Mouse (Mus musculus) heart, embryonic 13.5 days (tissue): Measurements from ENCODE around the gene Gm11937. TPM values are rescaled to one million over a fixed set of nuclear protein-coding genes. Genes with fewer than 3 reads are reported as not detected.
"Not testable (repeated sequence)": the region's sequence is repeated elsewhere in the genome, so short reads cannot be mapped to it uniquely, and the experiment has no call there.

Experiments used
- ATAC-seq: fragments of 200-750 bp; cut with Nextera tagmentation; 2 replicates; pipeline ENCODE4 v1.8.0; 2017; ENCODE audit warnings: moderate TSS enrichment; ENCODE audit not compliant: insufficient number of reproducible peaks, low FRiP score, low TSS enrichment; ENCODE audit errors: extremely low read depth
- H3K27ac ChIP-seq: fragments of 300-500 bp; sonication (generic); replicated peaks from 2 replicates; pipeline ENCODE4 v1.5.1; 2015; ENCODE audit warnings: moderate library complexity, mild to moderate bottlenecking, inconsistent platforms
- H3K27me3 ChIP-seq: fragments of 300-500 bp; sonication (generic); replicated peaks from 2 replicates; pipeline ENCODE4 v1.6.1; 2015; ENCODE audit warnings: mild to moderate bottlenecking, inconsistent platforms
- H3K36me3 ChIP-seq: fragments of 300-500 bp; sonication (generic); 2 replicates; pipeline ENCODE4 v1.6.1; 2015; ENCODE audit warnings: mild to moderate bottlenecking, inconsistent platforms
- H3K4me1 ChIP-seq: fragments of 300-500 bp; sonication (generic); 2 replicates; pipeline ENCODE4 v1.6.1; 2015; ENCODE audit warnings: inconsistent platforms
- H3K4me2 ChIP-seq: fragments of 300-500 bp; sonication (generic); 2 replicates; pipeline ENCODE4 v1.6.1; 2015; ENCODE audit warnings: inconsistent platforms, mild to moderate bottlenecking, moderate library complexity
- H3K4me3 ChIP-seq: fragments of 300-500 bp; sonication (generic); 2 replicates; pipeline ENCODE4 v1.5.1; 2015; ENCODE audit warnings: moderate library complexity, mild to moderate bottlenecking, inconsistent platforms
- H3K9ac ChIP-seq: fragments of 300-500 bp; sonication (generic); 2 replicates; pipeline ENCODE4 v1.6.1; 2015; ENCODE audit warnings: inconsistent platforms, mild to moderate bottlenecking, moderate library complexity
- H3K9me3 ChIP-seq: fragments of 300-500 bp; sonication (generic); 2 replicates; pipeline ENCODE4 v1.6.1; 2016; ENCODE audit warnings: inconsistent platforms
- WGBS: fragments of 180-500 bp; shearing (Covaris S2); methylation state at CpG from one replicate; pipeline ENCODE4 v1.1.7; 2015; ENCODE audit warnings: mixed read lengths; 5-methylcytosine and 5-hydroxymethylcytosine counted together
- polyA plus RNA-seq: library from polyadenylated mRNA; unstranded; fragments of >200 nt; fragmentation: Nextera tagmentation; extraction: Ambion mirVana; gene quantifications from 2 replicates; pipeline ENCODE4 v1.2.1, GENCODE M21; 2015

The Gm11937 gene
- not detected in 2 replicates for polyA plus RNA-seq

DNA sequence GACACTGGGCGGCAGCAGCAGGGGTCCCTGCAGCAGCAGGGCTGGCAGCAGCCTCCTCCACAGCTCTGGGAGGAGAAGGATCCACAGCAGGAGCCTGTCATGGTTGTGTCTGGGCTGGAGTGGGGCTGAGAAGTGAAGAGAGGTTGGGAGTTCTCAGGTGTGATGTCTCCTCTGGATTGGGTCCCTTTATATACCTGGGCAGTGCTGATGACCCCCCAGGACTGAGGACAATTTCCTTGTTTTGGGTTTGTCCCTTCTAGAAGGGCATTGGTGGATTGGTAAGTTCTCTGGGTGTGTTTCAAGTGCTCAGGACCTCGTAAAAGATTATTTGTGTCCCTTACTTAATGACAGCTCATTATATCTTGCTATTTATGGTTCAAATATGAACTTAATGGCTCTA, at the start of gene Gm11937:
Gene Gm11937 (minus strand): TSS at position 101 of the 400 bp plus-strand sequence.
- WGBS: 55% methylated on average over 1 of the region's 2 CpGs
- not testable (repeated sequence) for H3K4me2 ChIP-seq, H3K4me3 ChIP-seq, H3K4me1 ChIP-seq, H3K27me3 ChIP-seq, H3K36me3 ChIP-seq, ATAC-seq, H3K9me3 ChIP-seq, H3K27ac ChIP-seq, H3K9ac ChIP-seq

DNA sequence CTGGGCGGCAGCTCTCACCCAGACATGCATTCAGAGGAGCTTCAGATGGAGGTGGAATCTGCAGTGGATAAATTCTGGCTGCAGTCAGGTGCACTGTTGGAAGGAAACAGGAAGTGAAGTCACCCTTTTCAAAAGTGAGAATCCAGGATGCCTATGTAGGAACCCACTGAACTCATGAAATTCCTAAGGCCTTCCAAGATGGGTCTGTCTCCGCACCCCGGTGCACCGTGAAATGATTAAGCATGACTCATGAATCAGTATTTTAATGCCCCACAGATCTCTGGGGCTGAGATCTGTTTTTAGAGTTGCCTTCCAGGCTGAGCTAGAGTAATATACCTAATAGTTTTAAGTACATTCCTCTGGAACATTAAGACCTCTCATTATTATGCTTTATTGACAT, 49.3 kb upstream of the Gm11937 start:
- no peak overlapping the region for H3K4me2 ChIP-seq

DNA sequence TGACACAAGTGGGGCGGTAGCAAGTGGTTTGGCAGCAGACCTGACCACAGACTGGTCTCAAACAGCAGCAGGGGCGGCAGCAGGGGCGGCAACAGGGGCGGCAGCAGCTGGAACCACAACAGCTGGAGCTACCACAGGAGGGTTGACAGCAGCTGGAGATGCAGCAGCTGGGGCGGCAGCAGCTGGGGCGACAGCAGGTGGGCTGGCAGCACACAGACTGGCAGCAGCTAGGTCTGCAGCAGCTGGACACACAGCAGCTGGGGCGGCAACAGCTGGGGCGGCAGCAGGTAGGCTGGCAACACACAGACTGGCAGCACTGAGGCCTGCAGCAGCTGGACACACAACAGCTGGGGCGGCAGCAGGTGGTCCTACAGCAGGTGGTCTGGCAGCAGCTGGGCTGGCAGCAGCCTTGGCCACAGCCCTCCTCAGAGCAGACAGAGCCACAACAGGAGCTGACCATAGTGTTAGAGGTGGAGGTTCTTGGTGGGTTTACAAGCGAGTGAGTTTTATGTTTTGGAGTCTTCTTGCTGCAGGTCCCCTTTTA, 48.5 kb upstream of the Gm11937 start, which contains the start of gene Gm11563:
Gene Gm11563 (minus strand): TSS at position 494 of the 544 bp plus-strand sequence.
- not testable (repeated sequence) for H3K4me3 ChIP-seq, H3K9ac ChIP-seq, H3K36me3 ChIP-seq, ATAC-seq, H3K27me3 ChIP-seq, H3K4me1 ChIP-seq, H3K4me2 ChIP-seq, H3K27ac ChIP-seq, H3K9me3 ChIP-seq
- 58% methylated on average over 10 of the region's 10 CpGs for WGBS

More for the DNA sequence above, 49.3 kb upstream of the Gm11937 start:
- Histone ChIP-seq H3K9ac (no peak overlapping the region), H3K27ac (no peak overlapping the region), H3K36me3 (no peaks in the 10 kb centered on the region), H3K9me3 (no peaks in the 10 kb centered on the region; the same call in 1 of the 2 replicates), H3K4me3 (no peak overlapping the region), H3K27me3 (no peaks in the 10 kb centered on the region), H3K4me1 (no peaks in the 10 kb centered on the region)
- 66% methylated on average over 4 of the region's 4 CpGs for WGBS
- no peak for ATAC-seq

DNA sequence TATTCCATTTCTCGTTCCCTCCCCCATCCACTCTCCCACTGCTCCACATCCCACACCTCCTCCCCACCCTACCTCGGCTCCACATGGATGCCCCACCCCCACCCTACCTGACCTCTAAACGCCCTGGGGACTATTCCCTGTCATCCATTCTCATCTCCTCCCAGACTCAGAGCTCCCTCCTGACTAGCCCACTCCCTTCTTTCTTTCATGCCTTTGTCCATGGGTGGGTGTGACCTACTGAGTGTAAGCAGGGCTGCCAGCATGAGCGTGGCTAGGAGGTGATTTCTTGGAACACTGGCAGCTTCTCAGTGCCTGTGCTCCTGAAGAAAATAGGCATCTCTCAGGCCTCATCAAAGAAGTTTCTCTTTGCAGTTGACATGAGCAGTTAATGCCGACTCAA, 47.1 kb upstream of the Gm11937 start:
- Histone ChIP-seq H3K36me3 (no peaks in the 10 kb centered on the region), H3K27me3 (no peaks in the 10 kb centered on the region), H3K4me1 (no peaks in the 10 kb centered on the region), H3K4me3 (no peak overlapping the region), H3K9me3 (no peaks in the 10 kb centered on the region; the same call in 1 of the 2 replicates), H3K4me2 (no peak overlapping the region), H3K27ac (no peak overlapping the region), H3K9ac (no peak overlapping the region)
- WGBS: 50% methylated on average over 5 of the region's 5 CpGs
- no peak for ATAC-seq

DNA sequence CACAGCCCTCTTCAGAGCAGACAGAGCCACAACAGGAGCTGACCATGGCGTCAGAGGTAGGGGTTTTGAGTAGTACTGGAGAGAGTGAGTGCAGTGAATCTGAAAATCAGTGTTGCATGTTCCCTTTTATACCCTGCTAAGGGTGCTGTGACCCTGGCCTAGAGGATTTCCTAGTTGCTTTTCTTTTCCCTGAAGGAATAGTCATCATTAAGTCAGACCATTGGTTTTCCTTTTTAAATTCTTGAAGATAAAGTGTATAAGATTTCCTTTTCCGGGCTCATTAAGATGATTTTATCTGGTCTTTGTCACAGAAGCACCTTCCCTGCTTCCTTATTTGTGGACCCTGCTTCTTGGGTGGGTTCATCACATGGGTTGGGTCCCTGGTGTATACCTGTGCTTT, 40.1 kb upstream of the Gm11937 start, which contains the start of gene Gm11555:
Gene Gm11555 (minus strand): TSS at position 101 of the 400 bp plus-strand sequence.
- Histone ChIP-seq H3K36me3 (no peaks in the 10 kb centered on the region), H3K27me3 (no peaks in the 10 kb centered on the region; the same call in 1 of the 2 replicates), H3K9ac (no peak within 1 kb of the TSS), H3K4me3 (no peak within 1 kb of the TSS), H3K27ac (no peak within 1 kb of the TSS), H3K4me2 (no peak within 1 kb of the TSS), H3K4me1 (no peaks in the 10 kb centered on the region), H3K9me3 (no peaks in the 10 kb centered on the region; the same call in 1 of the 2 replicates)
- no peak for ATAC-seq
- 65% methylated on average over 2 of the region's 2 CpGs for WGBS

DNA sequence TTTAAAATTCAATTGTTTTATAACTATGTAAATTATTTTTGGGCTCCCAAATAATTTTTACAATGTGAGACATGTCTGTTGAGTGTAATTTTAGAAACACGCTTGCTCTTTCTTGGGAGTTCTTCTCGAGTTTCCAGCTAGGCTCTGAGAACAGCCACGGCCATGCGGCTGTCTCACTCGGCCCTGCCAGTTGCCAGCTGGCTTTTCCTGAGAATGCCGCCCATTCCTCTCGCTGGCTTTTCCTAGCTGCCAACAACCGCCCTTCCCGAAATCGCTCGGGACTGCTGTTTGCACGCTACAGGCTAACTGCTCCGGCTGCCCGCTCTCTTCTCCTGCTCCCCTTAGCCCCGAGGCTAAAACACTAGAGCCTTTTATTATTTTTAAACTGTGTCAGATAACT, 36.5 kb upstream of the Gm11937 start:
- Histone ChIP-seq H3K4me2 (no peak overlapping the region), H3K4me1 (no peaks in the 10 kb centered on the region), H3K9ac (no peak overlapping the region), H3K9me3 (no peaks in the 10 kb centered on the region; the same call in 1 of the 2 replicates), H3K27me3 (peaks cover 3% of the 10 kb centered on the region), H3K27ac (no peak overlapping the region), H3K4me3 (no peak overlapping the region), H3K36me3 (no peaks in the 10 kb centered on the region)
- ATAC-seq: no peak
- WGBS: 79% methylated on average over 15 of the region's 15 CpGs

DNA sequence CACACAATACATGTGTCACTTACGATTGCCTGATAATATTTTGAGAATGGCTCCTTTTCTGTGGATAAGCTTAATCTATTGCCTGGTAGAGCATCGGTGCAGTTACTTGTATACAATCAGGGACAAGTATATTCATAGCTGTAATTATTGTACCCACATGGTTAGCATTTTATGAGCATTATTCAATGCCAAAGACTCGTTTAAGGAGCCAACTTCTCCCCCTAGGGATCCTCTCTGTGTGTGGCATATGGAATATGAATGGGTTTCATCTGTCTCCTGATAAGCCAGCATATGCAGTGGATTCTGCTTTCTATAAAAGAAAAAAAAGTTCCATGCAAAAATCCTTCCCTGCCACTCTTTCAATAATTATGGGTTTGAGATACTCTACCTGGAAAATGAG, 34.4 kb upstream of the Gm11937 start:
- Histone ChIP-seq H3K27ac (no peak overlapping the region), H3K4me3 (no peak overlapping the region), H3K4me2 (no peak overlapping the region), H3K36me3 (no peaks in the 10 kb centered on the region), H3K4me1 (no peaks in the 10 kb centered on the region), H3K27me3 (peaks cover 3% of the 10 kb centered on the region), H3K9me3 (no peaks in the 10 kb centered on the region), H3K9ac (no peak overlapping the region)
- WGBS: 70% methylated on average over 3 of the region's 3 CpGs
- no peak for ATAC-seq

DNA sequence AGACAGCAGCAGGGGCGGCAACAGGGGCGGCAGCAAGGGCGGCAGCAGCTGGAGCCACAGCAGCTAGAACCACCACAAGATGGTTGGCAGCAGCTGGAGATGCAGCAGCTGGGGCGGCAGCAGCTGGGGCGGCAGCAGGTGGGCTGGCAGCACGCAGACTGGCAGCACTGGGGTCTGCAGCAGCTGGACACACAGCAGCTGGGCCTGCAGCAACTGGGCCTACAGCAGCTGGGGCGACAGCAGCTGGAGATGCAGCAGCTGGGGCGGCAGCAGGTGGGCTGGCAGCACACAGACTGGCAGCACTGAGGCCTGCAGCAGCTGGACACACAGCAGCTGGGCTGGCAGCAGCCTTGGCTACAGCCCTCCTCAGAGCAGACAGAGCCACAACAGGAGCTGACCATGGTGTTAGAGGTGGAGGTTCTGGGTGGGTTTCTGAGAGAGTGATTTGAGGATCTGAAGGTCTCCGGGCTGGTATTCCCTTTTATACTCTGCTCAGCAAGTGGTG, 33.7 kb upstream of the Gm11937 start, which contains the start of gene Krtap4-7:
Gene Krtap4-7 (minus strand): TSS at position 455 of the 505 bp plus-strand sequence.
- WGBS: 74% methylated on average over 9 of the region's 9 CpGs

DNA sequence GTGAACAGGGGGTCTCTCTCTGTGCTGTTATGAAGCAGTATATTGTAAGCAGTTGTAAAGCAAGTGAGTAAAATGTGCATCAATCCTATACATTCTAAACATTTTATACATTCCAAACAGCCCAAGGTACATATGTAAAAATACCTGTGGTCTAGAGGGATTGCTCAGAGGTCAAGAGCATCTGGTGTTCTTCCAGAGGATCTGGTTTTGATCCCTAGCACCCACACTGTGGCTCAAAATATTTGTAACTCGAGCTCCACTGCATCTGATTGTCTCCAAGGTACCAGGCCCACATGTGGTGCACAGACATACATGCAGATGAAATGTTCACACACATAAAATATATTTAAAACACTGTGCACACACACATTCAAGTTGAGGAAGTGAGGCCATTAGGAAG, 30.9 kb upstream of the Gm11937 start:
- no peak for ATAC-seq
- H3K4me1 ChIP-seq: peaks cover 3% of the 10 kb centered on the region; the same call in 1 of the 2 replicates
- peaks cover 3% of the 10 kb centered on the region; the same call in 1 of the 2 replicates for H3K27me3 ChIP-seq
- no peak overlapping the region for H3K4me2 ChIP-seq
- H3K9me3 ChIP-seq: no peaks in the 10 kb centered on the region
- no peak overlapping the region for H3K4me3 ChIP-seq
- 13% methylated on average over 1 of the region's 1 CpGs for WGBS
- no peaks in the 10 kb centered on the region for H3K36me3 ChIP-seq
- no peak overlapping the region for H3K9ac ChIP-seq
- no peak overlapping the region for H3K27ac ChIP-seq

More for the DNA sequence above, 33.7 kb upstream of the Gm11937 start, which contains the start of gene Krtap4-7:
- H3K9me3 ChIP-seq, ATAC-seq, H3K4me1 ChIP-seq, H3K27me3 ChIP-seq, H3K36me3 ChIP-seq, H3K9ac ChIP-seq, H3K4me3 ChIP-seq, H3K27ac ChIP-seq, H3K4me2 ChIP-seq: not testable (repeated sequence)

DNA sequence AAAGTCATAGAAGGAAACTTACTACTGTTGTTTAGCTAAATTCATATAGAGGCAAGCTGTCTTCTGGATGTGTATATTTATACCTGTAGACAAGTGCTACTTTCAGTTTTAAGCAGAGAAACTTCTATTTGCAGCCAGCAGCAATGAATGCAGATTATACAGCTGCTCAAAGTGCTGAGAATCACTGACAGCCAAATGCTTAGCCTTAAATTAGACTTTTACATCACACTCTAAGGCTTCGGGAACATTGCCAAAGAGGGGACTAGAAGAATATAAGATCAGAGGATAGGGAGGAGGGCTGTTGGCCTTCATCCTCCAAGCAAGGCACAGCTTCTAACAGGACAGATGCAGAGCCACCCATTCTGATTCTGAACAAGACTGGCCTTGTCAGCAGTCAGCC, 27.1 kb upstream of the Gm11937 start:
- H3K27ac ChIP-seq: no peak overlapping the region
- H3K4me1 ChIP-seq: peaks cover 3% of the 10 kb centered on the region; the same call in 1 of the 2 replicates
- no peak for ATAC-seq
- no peak overlapping the region for H3K9ac ChIP-seq
- no peaks in the 10 kb centered on the region for H3K36me3 ChIP-seq
- no peaks in the 10 kb centered on the region for H3K9me3 ChIP-seq
- H3K27me3 ChIP-seq: no peaks in the 10 kb centered on the region; the same call in 1 of the 2 replicates
- no peak overlapping the region for H3K4me2 ChIP-seq
- no peak overlapping the region for H3K4me3 ChIP-seq
- WGBS: 60% methylated on average over 1 of the region's 1 CpGs

DNA sequence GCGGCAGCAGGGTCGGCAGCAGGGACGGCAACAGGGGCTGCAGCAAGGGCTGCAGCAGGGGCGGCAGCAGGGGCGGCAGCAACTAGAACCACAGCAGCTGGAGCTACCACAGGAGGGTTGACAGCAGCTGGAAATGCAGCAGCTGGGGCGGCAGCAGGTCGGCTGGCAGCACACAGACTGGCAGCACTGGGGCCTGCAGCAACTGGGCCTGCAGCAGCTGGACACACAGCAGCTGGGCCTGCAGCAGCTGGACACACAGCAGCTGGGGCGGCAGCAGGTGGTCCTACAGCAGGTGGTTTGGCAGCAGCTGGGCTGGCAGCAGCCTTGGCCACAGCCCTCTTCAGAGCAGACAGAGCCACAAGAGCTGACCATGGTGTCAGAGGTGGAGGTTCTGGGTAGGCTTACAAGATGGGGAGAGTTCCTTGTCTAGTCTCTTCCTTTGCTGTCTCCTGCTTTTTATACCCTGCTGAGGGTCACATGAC, 24.7 kb upstream of the Gm11937 start, which contains the start of gene Krtap4-2:
Gene Krtap4-2 (minus strand): TSS at position 432 of the 482 bp plus-strand sequence.
- no peak within 1 kb of the TSS for H3K4me3 ChIP-seq
- 34% methylated on average over 8 of the region's 8 CpGs for WGBS
- no peaks in the 10 kb centered on the region for H3K36me3 ChIP-seq
- no peaks in the 10 kb centered on the region for H3K9me3 ChIP-seq
- H3K4me1 ChIP-seq: peaks cover 3% of the 10 kb centered on the region; the same call in 1 of the 2 replicates
- no peak for ATAC-seq
- no peaks in the 10 kb centered on the region; the same call in 1 of the 2 replicates for H3K27me3 ChIP-seq
- no peak within 1 kb of the TSS for H3K4me2 ChIP-seq
- no peak within 1 kb of the TSS for H3K9ac ChIP-seq
- H3K27ac ChIP-seq: no peak within 1 kb of the TSS
